Mouse (Mus musculus) ovary, postnatal 10 days (tissue): ENCODE results near the gene Erich3.
"Not testable (repeated sequence)": the region's sequence is repeated elsewhere in the genome, so short reads cannot be mapped to it uniquely, and the experiment has no call there.

Source experiments
- DNase-seq: peaks from one replicate; pipeline ENCODE4 v3.0.0; 2022; ENCODE audit warnings: low spot score

Erich3 gene

DNA sequence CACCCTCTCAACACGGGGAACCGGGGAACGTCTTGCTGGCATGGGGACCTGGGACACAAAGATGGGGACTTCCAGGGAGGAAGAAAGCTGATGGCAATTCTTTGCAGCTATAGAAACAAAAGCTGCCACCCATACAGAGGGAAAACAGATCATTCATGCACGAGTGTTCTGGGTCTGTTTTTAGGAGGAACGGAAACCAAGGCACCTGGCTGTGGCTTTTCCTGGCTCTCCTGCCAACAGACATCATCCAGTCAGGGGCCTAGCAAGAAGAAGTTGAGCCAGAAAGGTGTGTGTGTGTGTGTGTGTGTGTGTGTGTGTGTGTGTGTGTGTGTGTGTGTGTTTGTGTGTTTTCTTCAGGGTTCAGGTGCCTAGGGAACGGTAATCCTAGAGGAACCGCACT is at the start of gene Erich3:
Gene Erich3, plus strand, starts transcription at position 315 of the 400 bp plus-strand sequence.
- no peak for DNase-seq

DNA sequence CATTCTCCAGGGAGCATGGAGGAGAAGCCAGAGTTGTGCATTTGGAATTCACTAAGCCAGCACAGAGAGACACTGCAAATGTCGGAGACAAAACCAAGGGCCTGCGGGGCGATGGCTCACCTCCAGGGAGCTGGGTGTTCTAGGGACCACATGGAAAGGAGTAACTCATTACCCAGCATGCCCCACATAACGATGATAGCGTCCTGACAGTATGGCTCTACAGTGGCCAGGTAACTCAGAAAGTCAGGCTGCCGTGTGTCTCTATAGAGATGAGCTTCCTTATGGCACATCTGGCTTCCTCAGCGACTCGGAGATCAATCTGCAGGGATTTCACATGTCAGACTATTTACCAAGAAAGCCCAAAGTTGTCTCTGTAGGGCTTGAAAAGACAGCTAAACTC is 48.9 kb upstream of the Erich3 start:
- DNase-seq, result no peak

DNA sequence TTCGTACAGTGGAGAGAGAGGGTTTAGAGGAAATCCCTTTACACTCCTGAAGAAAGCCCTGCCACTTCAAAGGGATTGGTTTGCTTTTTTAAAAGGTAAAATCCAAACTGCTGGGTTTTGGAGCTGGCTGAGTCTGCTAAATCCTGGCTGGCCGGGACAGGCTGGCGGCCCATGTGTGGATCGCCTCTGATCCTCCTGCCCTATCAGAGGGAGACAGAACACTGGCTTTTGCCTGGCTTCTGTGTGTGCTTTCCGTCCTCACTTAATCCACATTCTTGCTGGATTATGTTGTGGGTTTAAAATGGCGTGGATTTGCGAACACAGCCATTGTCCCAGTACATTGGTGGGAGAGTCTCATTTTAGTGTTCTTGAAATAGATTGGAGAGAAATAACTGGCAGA is 48.4 kb upstream of the Erich3 start:
- no peak for DNase-seq

DNA sequence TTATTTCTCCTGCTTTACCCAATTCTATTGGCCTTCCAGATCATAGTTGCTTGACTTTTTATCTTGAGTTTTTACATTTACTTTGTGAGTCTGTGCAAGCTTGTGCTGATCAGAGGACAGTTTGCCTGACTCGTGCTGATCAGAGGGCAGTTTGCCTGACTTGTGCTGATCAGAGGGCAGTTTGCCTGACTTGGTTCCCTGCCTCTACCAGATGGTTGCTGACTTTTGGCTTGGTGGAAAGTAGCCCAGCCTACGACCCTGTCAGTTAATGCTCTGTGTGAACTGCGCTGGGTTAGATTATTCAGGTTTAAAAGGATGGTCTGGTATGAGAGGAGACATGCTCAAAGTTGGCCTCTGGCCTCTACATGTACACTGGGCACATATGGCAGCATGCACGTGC is 47.6 kb upstream of the Erich3 start:
- DNase-seq, result no peak

DNA sequence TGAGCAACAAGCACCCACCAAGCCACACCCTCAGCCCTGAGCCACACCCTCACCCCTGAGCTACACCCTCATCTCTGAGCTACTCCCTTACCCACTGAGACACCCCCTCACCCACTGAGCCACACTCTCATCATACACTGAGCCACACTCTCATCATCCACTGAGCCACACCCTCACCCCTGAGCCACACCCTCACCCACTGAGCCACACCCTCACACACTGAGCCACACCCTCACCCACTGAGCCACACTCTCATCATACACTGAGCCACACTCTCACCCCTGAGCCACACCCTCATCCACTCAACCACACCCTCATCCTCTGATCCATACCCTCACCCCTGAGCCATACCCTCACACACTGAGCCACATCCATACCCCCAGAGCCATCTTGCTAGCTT is 35.4 kb upstream of the Erich3 start:
- no peak for DNase-seq

DNA sequence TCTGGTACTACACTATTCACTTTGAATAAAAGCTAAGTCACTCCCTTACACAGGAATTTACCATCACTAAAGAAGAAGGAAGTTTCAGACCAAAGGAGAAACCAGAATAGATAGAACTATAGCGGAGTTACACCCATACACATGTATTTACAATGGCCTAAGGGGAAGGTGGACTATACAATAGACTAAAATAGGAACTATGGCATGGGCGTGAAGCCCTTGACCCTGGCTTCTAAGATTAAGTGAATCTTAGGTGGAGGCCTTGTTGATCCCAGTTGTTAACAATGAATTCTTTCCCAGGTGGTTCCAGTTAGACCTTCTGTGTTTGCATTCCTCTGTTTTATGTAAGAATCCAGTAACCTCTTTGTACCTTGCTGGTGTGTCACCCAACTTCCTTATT is 32.4 kb upstream of the Erich3 start:
- DNase-seq, result not testable (repeated sequence)

DNA sequence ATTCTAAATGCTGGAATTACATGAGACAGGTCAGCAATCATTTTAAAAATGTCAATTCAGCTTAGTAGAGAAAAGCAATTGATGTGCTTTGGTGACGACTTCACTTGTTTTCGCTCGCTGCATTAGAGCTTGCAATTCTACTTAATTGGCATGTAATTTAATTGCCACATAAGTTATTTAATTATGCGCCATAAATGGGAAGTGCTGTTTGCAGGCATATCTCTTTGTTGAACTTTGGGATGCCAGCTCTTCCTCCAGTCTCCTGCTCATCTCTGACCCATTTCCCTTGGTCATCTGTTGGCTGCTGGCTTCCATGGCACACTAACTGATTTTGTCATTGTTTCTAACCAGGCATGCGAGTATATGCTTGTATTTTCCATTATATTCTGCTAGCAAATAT is 30.6 kb upstream of the Erich3 start:
- DNase-seq, result no peak

DNA sequence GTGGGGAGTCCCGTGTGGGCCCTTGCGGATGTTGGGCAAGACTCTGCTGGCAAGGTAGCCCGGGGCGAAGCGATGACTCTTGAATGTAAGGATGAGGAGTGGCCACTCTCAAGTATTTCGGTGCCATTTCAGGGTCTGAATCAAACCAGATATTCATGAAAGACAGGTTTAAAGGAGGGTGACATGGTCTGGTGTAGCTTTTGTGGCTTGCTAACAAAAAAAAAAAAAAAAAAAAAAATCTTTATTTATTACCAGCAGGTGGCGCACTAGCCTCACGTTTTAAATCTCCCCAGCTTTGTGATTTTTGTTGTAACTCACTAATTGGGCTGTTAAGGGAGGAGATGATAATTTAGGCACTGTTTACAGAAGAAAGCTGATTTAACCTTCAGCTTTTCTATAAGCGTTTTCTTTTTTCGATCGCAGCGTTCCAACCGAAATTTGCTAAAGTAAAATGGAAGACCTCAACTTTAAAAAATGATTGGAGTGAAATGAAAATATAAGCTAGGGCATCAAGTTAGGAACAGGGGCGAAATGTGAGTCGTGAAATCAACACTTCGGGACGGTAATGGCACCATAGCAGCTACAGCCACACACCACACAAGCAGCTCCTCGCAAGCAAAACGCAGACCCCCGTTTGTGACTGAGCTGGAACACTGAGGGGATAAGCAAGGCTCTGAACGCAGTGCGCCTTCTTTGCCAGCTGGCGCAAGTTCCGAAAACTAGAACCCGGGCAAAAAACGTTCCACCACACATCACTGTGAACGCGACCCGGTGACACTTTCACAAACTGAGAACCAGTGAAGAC is 16.8 kb upstream of the Erich3 start:
- DNase-seq, result no peak

DNA sequence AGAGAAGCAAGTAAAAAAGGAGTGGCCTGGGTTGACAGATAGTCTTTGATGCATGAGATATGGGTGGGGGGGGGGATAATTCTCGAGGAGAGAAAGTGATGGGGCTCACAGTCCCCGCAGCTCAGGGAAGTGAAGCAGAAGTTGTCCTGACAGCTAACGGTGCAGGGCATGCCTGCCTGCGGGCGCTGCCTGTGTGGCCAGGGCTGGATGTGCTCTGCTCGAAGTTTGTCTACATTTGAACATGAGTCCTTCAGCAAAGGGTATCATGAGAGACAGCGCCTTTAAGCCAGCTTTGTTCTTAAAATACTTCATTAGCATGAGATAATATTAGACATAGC is 16.2 kb upstream of the Erich3 start:
- DNase-seq, result no peak

DNA sequence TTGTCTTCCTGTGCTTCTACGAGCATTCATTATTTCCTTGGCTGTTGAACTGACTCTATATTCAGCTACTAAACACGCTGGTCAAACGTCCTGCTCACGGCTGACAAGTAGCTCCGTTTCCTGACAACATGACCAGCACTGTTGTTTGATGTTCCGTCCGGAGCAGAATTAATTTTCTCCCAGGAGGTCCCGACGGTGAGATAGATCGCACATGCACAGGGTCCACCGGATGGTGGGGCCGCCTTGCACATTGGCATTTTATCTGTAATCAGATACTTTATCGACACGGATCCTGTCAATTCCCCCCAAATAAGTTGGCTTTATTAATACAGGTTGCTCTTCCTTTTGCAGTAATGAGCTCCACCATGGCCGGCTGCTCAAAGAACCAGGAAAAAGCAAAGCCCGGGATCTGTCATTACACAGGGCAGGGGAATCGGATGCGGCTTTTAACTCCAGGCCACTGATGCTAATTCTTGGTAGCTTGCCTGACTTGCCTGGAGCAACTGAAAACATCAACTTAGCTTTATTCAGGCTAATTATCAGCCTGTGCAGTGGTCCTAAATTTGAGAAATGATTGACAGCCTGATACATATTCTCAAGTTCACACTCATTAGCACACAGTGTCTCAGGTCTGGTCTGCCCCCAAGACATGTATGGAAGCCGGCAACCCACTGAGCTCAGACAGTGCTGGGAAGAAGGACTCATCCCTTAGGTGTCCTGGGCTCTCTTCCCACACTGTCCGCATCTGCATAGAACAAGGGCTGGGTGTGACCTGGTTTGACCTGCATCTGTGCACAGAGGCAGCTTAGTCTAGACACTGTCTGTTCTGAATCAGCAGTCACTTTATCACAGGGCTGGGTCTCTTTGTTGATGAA is 14.0 kb upstream of the Erich3 start:
- DNase-seq, result no peak

DNA sequence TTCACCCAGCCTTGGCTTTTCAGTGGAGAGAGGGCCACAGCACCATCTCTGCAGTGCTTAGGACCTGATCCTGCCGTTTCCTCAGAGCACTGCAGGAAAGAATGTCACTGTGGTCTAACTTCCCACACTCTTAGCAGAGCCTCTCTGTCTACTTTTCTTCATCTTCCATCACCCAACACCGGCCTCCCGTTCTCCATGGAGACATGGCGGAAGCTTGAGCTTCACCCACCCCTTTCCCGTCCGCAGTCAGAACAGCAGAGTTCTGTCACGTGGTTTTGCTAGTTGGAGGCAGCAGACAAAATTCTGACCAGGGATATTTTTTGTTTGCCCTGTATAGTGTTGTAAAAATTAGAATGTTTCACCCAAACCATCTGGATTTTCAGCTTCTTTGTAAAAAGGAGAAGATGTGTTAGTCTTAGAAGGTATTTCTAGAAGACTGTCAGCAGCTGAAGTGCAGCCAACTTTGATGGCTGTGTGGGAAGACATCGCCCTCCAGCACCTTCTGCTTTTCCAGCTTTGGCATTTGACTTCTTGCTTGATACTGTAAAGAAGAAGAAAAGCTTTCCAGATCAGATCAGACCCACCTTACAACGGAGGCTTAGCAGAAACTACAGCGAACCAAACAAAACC is 12.4 kb upstream of the Erich3 start:
- no peak for DNase-seq

DNA sequence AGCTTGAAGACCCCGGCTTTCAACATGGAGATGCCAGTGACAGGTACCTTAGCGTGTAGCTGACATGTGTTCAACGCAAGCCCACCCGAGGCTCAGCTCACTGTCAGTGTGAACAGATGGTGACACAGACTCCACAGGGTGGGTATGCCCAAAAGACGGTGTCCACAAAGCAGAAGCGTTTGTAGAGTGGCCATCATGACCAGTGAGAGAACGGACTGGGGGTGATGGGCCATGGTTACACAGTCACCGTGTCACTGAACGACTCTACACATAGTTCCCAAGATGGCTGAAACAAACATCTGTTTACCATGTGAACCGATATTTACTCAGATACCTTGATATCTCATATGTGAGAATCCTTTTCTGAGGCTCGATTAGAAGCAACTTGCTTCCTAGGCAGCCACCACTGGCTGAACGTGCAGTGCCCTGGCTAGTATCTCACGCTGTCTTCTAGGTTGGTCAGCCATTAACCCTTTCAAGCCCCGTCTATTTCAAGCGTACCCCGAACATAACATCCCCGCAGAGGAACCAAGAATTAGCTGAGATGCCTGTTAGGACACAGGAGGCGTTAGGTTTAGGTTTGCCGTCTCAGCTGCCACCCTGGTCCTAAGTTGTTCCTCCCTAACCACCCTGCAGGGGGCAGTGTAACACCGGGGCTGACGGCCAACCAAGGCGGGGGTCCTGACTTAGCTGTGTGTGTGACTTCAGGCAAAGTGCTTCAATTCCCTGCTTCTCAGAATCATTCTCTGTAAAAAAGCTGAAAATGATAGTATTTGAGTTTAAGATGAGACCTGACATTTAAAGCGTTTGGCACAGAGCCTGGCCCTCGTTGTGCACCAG is 10.9 kb upstream of the Erich3 start:
- DNase-seq, result peak; percentile 36

DNA sequence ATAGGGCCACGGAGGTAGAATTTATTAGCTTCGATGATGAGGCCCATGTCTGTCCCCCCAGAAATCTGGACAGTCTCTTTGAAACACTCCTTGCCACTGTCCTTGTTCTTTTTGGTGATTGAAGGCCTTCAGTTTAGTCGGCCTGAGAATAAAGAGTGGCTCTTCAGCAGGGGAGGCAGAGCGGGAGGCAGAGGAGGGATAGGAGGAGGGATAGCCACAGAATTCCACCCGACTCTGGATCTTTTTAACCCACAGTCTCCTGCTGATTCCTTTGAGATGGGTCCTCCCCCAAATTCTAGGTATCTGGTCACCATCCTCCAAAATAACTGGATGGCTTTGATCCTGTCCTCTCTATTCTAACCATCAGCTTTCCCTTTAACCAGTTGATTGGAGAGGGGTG is 10.2 kb upstream of the Erich3 start:
- no peak for DNase-seq

DNA sequence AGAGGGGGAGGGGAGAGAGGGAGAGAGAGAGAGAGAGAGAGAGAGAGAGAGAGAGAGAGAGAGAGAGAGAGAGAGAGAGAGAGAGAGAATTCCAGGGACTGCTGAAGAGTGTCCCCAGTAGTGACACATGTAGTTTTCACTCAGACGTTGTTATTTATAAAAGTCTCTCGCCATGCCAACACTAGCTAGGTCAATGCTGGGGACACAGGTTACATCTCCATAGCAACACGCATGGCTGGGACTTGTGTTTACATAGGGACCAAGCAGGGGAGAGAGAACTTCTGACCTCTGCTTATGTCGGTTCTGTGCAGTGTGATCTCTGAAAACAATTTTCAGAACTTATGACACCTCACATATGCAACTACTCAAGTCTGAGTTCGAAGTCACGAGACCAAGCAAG is 9.4 kb upstream of the Erich3 start:
- no peak for DNase-seq

DNA sequence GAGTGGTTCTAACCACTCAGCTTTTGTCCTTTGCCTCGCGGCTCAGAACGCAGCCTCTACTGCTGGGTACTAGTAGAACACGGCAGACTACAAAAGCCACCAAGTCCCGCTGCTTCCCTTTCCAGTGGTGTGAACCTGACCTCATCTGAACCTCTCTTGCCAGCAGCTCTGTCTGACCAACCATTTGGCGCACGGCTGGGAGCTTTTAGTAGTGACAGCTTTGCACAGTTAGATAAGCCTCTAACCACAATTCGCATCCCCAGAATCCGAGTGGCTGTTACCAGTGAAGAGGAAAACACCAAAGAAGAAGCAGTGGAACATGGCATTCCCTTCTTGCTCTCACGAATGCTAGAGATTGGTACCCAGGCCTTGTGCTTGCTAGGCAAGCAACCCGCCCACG is 8.8 kb upstream of the Erich3 start:
- DNase-seq, result no peak

DNA sequence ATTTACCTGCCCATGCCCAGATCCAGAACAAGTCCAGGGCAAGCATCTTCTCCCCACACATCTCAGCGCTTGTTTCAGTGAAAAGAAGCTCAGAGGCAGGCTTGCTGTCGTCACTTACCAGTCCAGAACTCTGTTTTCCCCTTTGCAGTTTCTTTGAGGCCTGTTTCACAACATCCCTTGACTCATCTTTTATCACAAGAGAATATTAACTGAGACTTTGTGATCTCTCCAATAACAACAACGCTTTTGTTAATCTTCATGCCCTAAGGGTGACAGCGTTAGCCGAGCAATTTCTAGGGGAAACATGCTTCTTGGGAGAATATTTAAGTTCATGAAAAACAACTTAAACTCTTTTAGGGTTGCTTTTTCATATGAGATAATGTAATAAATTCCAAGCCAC is 7.9 kb upstream of the Erich3 start:
- no peak for DNase-seq

DNA sequence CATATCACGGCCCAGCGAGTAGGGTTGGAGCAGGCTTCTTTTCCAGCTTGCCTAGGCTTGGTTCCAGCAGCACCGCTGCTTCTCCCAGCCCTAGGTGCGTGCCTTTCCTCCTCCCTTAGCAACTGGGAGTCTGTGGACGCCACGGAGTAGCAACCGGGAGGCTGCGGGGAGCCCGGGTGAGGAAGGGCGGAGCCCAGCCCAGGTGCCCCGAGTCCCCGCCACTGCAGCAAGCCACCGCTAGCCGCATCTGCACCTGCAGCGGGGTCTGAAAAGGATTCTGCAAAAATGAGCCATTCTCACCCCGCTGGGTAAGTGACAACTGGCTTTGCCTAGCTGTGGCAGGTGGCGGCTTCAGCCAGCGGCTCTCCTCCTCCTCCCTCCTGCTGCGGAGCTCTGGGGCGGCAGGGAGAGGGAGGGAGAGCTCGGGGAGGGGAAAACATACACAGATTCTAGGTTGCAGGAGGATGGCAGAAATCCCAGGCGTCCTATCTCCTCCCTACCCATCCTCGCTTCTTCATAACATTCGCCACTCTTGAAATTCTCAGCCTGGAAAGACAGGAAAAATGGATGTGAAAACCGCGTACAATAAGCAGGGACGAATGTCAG is 420 bp downstream of the Erich3 start:
- no peak for DNase-seq

DNA sequence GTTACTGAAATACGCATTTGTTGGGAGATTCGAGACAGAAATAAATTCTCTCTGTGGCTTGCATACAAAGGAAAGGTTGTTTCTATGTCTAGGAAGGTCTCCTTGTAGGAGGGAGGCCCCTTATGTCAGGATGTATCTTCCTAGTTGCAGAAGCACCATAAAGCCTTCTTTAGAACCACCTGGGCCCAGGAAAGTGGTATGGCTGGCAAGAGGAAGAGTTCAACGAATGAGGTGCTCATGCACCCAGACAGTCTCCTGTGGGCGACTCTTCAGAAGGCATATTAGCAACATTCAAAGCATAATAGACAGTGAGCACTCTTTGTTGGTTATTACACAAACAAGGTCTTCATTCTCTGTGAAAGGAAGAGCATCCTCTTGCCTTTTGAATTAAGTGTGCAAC is 977 bp downstream of the Erich3 start:
- DNase-seq, result no peak

DNA sequence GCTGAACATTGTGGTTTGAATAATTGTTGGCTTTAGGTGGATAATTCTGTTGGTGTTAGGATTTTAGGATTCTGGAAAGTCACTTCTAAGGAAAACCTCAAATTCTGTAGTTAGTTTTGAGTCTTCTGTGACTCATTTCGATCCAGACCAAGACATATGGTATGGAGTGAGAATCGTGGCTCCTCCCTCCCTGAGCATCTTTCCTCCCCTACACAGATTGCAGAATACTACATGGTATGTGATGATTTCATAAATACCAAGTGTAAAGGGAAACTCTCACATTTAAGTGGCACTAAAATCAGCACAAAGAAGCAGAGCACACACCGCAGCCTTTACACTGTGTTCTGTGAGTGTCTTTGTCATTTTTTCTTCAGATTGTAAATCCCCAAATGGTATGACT is 4.8 kb downstream of the Erich3 start:
- no peak for DNase-seq

DNA sequence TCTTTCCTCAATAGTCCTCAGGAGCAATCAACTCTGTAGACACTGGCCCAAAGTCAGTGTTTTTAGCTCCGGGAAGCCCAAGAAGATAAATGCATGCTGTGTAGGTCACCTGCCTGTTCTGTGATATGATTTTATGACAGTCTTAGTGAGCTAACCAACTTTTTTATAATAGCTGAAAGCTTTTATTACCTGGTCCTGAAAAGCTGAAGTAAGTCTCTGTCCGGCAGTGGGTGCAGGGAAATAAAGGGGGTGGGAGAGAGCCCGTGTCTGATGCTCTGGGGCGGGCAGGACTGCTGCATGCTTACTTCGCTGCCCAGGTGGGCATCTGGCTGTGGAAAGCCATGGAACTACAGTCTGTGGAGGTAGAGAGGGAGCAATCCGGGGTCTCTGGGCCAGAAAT is 6.9 kb downstream of the Erich3 start:
- DNase-seq, result no peak

DNA sequence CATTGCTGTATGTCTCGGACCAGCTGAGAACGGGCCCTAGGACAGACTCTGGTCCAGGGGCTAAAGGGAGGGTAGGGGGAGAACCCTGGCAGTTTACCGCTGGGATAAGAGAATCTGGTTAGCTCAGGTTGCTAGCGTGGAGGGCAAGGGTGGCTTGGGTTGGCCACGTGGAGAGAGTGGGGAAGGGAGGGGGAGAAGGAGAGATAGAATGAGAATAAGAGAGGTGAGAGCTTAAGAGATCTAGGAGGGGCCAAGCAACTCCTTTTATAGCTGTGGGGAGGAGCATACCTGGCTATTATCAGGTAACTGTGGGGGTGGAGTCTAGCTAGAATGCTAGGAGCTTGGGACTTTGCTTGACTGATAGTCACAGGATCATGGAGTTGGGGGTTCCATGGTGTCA is 7.4 kb downstream of the Erich3 start:
- no peak for DNase-seq

DNA sequence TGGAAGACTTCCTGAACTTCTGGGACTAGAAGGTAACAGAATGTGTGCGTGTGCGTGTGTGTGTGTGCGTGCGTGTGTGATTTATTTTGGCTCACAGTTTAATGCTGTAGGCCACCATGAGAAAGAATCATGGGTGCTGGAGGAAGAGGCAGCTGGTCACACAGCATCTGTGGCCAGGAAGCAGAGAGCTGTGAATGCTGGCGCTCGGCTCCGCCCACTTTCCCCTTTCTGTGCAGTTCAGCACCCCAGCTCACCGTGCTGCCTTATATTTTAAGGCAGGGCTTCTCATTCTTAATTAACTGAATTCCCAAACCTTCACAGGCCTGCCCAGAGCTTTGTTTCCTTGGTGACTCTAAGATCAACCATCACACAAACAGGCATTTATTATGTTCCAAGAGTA is 9.7 kb downstream of the Erich3 start:
- no peak for DNase-seq
